Mouse (Mus musculus) lung, adult 2 months (tissue): Measurements from ENCODE around the gene Prr29.

Experiments used
- CTCF ChIP-seq: fragments of 200-500 bp; IDR thresholded peaks from 2 replicates; pipeline ENCODE4 v1.5.1; 2011; ENCODE audit warnings: mild to moderate bottlenecking, low read length, control low read depth; ENCODE audit not compliant: insufficient read depth
- POLR2A ChIP-seq: fragments of 200-500 bp; IDR thresholded peaks from 2 replicates; pipeline ENCODE4 v1.6.1; 2011; ENCODE audit warnings: low read depth, mild to moderate bottlenecking, control low read depth, low read length, borderline replicate concordance; ENCODE audit errors: extremely low read depth

DNA sequence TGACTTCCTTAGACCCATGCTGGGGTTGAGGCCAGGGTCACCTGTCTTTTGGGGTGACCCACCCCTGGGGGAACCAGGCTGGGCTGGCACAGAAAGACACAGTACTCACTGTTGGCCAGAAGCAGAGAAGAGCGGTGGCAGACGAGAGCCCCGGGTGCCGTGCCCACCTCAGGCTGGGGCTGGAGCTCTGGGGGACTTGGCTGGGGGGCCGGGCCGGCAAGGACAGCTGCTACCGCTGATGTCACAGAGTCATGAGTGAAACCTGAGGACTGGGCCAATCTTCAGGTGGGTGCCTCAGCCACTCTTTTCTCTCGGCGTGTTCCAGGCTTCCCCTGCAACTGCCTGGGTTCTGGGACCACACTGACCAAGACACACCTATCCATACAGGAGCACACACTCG, at the start of gene Prr29:
- TF ChIP-seq POLR2A (no peak), CTCF (no peak)
